Mouse (Mus musculus): ENCODE data around the gene Cdc42bpb.

GRCm38 (mm10) chr12:111409583-111409982, 32.1 kb upstream of the Cdc42bpb start:
- TF ChIP-seq CTCF (IDR thresholded peaks at IDR 0.05; ENCODE audit: low read depth) (no peak), EP300 (IDR thresholded peaks at IDR 0.05; ENCODE audit: low read depth) (no peak)

All from liver, postnatal 0 days (tissue).